Mouse (Mus musculus) adrenal gland, postnatal 36 days (tissue): ENCODE results near the gene Dirc2. TPM values are rescaled to one million over a fixed set of nuclear protein-coding genes. Genes with fewer than 3 reads are reported as not detected.
A peak's percentile ranks its signal among the peaks of the same experiment; 100 is the strongest.

Experiments
- DNase-seq, 2 experiments: peaks; one replicate each; pipeline ENCODE4 v3.0.0; 2021; ENCODE audit warnings: mixed read lengths in 1 of 2
- total RNA-seq, 2 experiments: library from RNA; stranded (reverse); gene quantifications; 2 replicates each; pipeline ENCODE4 v1.2.3; 2021

Dirc2 gene
- total RNA-seq, 2 experiments from 2014 or later: 36.1 to 42.2 TPM

- no peak for DNase-seq
Observed at GRCm38 (mm10) chr16:35739548-35739947, 29.6 kb downstream of the Dirc2 start.

DNA sequence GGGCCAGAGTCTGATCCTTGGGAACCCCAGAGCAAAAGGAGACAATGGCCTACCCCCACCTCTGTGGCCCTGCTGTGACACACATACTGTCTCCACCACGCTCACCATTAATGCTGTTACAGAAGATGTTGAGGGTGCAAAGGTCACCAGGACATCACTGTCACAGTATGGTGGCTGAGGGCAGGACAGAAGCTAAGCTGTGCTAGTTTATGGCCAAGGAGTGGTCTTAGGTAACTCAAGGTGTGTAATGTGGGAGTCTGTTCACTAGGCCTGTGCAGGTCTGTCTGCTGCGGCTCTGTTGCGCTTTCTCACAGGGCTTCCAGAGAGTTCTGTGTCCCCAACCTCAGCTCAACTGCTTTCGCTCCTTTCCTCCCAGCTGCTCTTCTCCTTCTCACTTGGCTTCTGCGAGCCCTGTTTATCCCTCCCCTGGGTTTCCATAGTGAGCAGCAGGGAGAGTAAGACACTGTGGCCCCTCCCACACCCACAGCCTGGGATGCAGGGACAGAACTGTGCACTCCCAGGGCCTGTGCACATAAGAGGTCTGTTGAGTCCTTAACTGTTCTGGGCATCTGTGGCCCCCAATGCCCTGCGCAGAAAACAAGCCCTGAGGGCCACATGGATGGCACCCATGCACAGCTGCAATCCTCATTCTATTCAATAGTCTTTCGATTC lies 30.9 kb downstream of the Dirc2 start:
- no peak for DNase-seq

DNA sequence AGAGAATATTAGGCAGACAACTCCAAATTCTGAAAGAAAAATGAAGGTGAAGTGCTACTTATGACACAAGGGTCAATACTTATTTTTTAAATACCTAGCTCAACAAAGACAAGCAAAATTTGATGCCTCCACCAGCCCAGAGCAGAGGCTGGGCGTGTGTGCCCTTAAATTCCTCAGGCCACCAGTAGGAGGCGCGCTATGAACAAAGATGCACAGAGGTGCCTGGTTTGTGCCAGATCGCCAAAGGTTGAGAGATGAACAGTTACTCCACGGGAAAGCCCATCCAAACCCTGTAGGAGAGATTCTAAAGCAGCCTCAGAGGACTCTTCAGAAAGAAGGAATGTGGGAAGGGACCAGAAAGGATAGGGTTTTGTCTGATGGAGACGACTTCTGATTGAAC lies 35.1 kb downstream of the Dirc2 start:
- DNase-seq: peak; percentile 74

DNA sequence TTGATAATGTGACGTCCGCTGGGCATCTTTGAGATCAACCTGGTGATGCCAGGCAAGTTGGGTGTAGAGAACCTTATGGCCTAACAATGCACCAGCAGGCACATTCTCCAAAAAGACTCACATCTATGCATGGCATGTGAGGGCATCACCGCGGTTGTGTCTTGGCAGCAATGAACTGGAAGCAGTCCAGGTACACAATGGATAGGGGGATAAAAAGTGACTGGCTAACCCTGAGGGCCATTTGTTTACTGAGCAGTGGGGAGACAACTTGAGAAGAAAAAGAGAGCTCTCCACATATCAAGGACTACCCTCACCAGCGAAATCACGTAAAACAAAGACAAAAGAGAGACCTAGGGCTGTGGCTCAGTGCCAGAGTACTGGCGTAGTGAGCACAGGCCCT lies 37.1 kb downstream of the Dirc2 start:
- peak; percentile 9 to 34 for DNase-seq

GRCm38 (mm10) chr16:35729151-35729738 lies 39.9 kb downstream of the Dirc2 start:
- DNase-seq: no peak

DNA sequence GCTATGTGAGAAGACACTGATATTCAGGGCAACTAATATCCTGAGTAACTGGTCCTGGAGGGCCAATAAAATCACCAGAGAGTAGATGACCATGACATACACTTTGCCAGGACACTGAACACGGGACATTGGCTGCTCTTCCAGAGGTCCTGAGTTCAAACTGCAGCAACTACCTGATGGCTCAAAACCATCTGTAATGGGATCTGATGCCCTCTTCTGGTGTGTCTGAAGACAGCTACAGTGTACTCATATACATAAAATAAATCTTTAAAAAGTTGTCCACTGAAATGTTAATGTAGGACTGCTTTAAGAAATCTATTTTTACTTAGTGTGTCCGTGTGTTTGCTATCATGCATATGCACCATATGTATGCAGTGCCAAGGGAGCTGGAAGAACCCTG lies 42.6 kb downstream of the Dirc2 start:
- DNase-seq: no peak

DNA sequence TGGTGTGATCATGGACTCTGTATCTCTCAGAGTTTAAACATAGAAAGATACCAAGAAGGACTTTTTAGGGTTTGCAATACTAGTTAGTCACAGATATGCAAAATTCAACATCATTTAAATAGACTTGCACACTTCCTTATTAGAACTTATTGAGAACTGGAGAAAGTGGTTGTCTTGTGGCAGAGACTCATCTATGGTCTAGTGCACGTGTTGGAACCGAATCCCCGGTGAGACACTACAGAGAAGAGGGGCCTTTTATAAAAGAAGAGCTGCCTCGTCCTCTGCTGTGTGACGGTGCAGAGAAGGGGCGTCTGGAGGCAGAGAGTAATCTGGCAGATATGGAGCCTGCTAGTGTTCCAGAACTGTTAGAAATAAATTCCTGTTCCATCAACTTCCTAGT lies 44.6 kb downstream of the Dirc2 start:
- DNase-seq: no peak

GRCm38 (mm10) chr16:35717761-35718160 lies 51.4 kb downstream of the Dirc2 start:
- no peak for DNase-seq

DNA sequence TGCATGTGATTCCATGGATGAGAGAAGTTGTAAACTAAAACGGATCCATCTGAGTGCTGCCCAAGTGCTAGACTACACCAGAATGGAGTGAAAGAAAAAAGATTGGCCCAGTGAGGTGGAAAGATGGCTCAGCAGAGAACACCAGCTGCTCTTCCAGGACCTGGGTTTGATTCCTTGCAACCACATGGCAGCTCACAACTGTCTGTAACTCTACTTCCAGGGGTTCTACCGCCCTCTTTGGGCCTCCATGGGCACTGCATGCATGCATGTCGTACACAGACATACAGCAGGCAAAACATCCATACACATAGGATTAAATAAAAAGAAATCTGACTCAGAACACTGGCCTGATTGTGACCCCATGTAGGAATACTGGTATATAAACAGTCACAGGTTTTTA lies 52.9 kb downstream of the Dirc2 start:
- DNase-seq: peak in 1 of 2 experiments; percentile 21

- peak; percentile 25 to 45 for DNase-seq
Observed at GRCm38 (mm10) chr16:35715771-35716170, 53.4 kb downstream of the Dirc2 start.

- DNase-seq: peak in 1 of 2 experiments; percentile 19
Observed at GRCm38 (mm10) chr16:35715350-35715749, 53.8 kb downstream of the Dirc2 start.

DNA sequence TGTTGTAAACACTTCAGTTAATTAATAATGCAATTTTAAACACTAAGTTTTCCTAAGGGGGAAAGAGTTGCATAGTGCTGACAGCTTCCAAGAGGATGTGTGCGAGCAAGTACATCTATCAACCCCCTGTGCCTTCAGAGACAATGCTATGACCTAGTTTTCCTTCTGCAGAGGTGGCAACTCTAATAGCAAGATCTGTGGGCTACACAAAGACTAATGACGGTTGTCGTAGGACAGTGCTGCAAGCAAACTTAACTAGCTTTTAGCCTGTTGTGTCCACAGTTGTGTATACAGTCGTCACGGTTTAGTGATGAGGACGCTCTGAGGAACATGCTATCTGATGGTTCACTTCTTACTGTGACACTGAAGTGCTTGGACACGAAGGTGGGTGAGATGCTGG lies 54.5 kb downstream of the Dirc2 start:
- DNase-seq: no peak

- no peak for DNase-seq
Observed at GRCm38 (mm10) chr16:35713606-35714005, 55.5 kb downstream of the Dirc2 start.

DNA sequence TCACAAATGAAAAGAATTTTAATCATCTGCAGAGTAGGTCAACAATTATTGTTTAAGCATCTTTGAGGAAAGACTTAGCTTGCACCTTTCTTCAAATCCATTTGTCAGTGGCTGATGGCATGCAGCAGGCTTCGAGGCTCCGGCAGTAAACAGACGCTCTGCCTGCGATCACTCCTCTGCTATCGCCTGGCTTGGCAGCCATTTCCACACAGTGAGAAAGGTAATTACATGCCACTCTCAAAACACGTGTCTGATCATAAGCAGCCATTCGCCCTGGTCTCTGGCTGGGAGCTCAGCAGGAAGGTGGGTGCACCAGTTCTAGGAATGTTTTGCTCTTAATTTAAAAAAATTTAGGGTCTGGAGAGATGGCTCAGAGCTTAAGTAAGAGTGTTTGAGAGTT lies 58.2 kb downstream of the Dirc2 start:
- DNase-seq: no peak

DNA sequence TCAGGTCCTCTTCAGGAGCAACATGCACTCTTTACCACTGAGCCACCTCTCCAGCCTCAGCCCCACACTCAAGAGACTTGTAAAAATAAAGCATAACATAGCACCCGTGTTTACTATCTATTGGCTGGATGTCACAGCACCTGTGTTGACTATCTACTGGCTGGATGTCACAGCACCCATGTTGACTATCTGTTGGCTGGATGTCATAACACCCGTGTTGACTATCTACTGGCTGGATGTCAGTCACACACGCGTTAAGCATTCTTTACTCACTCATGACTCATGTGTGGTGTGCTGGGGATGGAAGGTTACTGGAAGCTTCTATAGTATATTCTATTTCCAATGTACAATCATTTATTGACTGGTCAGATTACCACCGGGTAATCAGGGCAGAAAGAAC lies 62.2 kb downstream of the Dirc2 start:
- no peak for DNase-seq

DNA sequence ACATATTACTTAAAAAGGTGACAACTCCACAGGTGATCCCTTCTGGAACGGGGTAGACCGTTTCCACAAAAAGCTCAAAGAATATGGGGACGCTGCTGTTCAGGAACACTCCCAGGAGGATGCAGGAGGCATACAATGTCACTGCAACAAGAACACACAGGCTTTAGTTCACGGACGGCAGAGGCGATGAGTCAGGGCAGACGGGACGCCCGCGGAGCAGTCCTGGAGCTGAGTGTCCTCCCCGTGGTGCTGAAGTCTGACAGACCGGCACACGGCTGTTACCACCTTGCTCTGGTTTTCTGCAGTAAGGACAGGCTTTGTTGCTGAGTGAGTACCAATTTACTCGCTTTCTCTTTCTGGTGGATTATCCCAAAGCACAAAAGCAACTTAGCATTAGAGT lies 64.4 kb downstream of the Dirc2 start:
- DNase-seq: peak; percentile 30 to 56

DNA sequence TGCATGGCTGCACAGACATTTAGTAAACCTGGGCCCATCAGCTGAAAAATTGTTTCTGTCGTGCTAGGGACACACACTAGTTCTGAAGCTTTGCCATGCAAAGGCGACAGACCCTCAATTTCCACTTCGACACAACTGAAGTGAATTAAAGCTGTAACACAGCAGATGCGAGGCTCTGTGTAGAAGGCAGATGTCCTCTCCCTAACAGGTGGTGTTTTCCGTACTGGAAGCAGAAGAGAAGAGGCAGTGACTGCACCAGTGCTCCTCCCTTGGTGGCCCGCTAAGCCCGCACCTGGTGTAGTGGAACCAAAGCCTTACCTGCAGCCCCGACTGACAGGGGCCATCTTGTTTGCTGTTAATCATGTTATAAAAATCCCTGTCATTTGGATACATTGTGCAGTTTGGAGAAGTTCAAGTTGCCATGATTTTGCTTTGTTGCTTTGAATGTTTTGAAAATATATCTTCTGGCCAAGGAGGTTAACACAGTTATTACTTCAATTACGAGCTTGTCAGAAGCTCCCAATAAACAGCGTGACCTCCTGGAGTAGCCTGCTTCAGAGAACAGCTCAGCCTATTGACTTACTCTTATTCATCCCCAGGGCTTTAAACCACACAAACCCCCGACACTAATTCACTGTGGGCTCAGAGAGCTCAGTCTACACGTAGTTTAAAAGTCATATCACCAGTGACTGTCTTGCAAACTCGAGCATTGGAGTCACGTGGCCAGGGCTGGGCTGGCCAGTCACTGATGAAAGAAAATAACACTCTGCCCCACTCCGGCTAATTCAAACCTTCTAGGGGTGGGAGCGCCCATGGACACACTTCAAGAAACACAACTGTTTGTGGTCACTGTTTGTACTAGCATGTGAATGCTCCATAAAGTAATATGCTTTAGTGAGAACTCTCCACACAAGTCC lies 65.1 kb downstream of the Dirc2 start:
- no peak for DNase-seq

- DNase-seq: no peak
Observed at GRCm38 (mm10) chr16:35701823-35702222, 67.3 kb downstream of the Dirc2 start.

DNA sequence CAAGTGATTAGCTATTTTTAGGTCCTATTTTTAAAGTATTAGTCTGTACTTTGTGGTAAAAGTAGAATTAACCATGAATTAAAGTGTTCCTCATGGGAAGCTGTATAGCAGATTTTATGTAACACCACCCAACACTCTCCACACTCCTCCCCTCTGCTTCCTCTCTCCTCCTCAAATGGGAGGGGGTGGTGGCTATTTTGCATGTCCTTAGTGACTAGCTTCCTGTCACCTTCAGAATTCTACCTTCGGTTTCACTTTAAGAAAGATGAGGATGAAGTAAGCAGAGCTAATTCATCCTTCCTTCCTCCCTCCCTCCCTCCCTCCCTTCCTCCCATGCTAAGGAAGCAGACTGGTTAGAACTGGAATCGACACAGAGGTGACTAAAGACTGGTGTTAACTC lies 73.1 kb downstream of the Dirc2 start:
- no peak for DNase-seq

DNA sequence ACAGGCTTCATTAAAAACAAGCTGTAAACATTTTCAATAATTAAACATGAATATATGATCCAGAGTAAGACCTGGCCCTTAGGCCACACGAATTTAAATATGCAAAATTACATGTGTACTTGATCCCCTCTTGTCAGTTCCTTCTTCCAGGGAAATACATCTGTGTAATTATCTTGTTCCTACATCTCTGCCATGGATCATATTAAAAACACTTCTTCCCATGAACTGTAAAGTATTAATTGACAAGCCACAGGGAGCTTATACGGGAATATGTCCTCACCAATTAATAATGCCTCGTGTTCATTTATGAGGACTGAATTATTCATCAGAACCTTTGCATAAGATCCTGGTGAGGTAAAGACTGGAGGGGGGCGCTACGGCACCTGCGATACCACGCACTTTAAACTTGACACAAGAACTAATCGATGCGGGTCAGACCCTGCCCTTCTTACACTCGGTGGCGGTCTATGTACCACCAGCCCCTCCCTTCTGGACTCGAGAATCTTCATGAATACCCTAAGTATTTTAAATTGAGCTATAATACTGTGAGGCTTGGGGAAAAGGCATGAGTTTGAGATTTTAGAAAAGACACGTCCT lies 74.8 kb downstream of the Dirc2 start:
- no peak for DNase-seq

DNA sequence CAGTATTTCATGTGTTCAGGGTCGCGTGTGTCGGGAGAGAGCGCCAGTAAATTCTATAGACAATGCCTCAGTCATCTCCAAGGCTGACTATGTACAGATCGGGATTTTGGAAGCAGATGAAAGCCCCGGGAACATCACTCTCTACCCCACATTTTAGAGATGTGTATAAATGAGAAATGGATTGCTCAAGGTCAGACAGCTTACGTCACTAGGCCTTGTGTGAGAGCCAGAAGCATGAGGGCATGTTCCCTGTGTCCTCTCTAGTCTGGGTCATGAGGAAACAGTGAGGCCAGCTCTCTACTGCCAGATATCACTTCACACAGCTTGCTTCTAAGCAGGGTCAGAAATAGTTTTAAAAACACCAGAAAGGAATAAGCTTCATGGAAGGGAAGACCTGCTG lies 77.5 kb downstream of the Dirc2 start:
- DNase-seq: peak; percentile 79 to 82

GRCm38 (mm10) chr16:35686491-35686890 lies 82.7 kb downstream of the Dirc2 start:
- DNase-seq: peak; percentile 52 to 62

GRCm38 (mm10) chr16:35685027-35685426 lies 84.1 kb downstream of the Dirc2 start:
- no peak for DNase-seq
